Mouse (Mus musculus) kidney, adult 2 months (tissue): ENCODE data around the gene Rcn2.

Source experiments
- CTCF ChIP-seq: fragments of 200-500 bp; conservative IDR thresholded peaks from 2 replicates; pipeline ENCODE4 v1.5.1; 2011; ENCODE audit warnings: low read depth, mild to moderate bottlenecking, control low read depth, low read length, moderate library complexity, mixed read lengths; ENCODE audit not compliant: insufficient read depth, insufficient read length
- POLR2A ChIP-seq: fragments of 200-500 bp; IDR thresholded peaks from one replicate; pipeline ENCODE4 v1.6.1; 2011; ENCODE audit warnings: low read depth, low read length, control low read depth

DNA sequence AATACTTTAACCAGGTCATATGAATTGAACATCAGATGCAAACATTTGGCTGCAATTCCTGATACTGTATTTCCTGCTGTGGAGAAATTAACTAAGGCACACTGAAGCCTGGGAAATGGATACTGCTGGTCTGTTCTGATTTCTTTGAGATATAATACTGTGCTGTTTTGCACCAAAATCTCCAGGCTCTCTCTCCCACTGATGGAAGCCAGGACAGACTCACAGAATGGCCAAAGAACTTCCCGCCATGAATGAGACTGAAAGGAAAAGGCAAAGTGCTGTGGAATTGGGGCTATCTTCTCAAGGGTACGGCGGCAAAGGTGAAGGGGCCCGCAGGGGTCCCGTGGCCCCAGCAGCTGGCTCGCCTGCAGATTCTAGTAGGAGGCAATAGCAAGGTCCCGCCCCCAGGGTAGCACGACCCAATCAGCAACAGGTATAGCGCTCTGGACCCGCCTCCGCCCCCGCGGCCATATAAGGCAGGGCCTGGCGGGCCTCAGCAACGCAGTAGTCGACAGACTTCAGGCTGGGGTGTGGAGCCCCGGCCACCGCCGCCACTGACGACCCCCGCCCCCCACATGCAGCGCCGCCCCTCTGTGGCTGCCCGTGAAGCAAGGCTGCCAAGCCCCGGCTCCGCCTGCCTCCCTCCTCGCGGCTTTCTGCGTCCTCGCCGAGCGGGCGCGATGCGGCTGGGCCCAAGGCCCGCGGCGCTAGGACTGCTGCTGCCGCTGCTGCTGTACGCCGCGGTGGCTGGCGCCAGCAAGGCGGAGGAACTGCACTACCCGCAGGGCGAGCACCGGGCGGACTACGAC, at the start of gene Rcn2:
- TF ChIP-seq POLR2A (peak; percentile 81), CTCF (no peak)
